Mouse (Mus musculus): Measurements from ENCODE around the gene Itpkb.

DNA sequence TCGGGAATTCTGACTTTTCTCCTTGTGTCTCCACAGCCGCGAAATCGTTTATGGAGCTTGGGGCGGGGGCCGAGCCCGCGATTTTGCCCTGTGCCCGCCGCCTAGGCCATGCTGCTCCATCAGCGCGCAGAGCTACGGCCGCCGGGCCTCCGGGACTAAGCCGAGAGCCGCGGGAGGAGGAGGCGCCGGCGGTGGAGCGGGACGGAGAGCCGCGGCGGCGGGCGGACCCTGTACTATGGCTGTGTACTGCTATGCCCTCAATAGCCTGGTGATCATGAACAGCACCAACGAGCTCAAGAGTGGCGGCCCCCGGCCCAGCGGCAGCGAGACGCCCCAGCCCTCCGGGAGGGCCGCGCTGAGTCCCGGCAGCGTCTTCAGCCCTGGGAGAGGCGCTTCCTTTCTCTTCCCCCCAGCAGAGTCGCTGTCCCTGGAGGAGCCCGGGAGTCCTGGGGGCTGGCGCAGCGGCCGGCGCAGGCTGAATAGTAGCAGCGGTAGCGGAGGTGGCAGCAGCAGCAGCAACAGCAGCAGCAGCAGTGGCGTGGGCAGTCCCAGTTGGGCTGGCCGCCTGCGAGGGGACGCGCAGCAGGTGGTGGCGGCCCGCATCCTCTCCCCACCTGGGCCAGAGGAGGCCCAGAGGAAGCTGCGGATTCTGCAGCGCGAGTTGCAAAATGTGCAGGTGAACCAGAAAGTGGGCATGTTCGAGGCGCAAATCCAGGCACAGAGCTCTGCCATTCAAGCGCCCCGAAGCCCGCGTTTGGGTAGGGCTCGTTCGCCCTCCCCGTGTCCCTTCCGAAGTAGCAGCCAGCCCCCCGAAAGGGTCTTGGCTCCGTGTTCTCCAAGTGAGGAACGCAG is 2.0 kb downstream of the Itpkb start:
- TF ChIP-seq CTCF (IDR thresholded peaks at IDR 0.05; ENCODE audit: borderline replicate concordance, insufficient read depth, low read length) (no peak), POLR2A (IDR thresholded peaks at IDR 0.05; ENCODE audit: low read depth, low read length) (no peak)
